Mouse (Mus musculus): ENCODE results near the gene Smim24. TPM values are rescaled to one million over a fixed set of nuclear protein-coding genes. Genes with fewer than 3 reads are reported as not detected.

Gene Smim24
- total RNA-seq, 2 experiments from 2014 or later = 1.5 to 2.3 TPM

DNA sequence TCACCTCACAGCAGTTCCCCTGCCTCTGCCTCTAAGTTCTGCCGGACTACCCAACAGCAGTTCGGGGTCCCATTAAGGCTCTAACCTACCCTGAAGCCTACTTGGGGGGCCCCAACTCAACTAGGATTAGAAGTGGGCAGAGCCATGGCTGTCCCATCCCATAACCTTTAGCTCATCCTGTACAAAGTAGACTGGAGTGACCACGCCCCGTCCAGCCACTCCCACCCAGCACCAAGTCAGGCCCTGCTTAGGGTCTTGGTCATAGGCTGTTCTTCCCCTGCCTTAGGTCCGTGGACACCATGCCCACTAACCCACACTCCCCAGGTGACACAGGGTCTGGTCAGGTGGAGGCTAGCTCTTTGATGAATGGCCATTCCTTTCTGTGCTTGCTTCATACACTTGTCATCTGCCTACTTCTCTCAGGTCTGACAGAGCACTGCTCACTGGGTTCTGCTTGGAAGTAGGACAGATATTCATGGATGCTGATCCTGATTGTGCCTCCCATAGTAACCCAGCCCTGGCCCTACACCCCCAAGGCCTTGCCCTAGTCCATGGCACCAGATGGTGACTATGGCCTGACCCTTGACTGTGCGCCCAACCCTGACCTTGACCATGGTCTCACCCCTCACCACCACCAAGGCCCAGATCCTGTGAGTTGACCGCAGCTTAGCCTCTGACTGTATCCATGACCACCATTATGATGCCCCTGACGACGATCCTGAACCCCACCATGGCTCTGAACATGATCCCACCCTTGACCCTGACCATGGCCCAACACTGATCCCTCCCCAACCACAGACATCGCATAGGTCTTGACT, 26.5 kb downstream of the Smim24 start:
- intact Hi-C loops (cut with DNase I) = no loop called here
- peak; percentile 1 for DNase-seq

DNA sequence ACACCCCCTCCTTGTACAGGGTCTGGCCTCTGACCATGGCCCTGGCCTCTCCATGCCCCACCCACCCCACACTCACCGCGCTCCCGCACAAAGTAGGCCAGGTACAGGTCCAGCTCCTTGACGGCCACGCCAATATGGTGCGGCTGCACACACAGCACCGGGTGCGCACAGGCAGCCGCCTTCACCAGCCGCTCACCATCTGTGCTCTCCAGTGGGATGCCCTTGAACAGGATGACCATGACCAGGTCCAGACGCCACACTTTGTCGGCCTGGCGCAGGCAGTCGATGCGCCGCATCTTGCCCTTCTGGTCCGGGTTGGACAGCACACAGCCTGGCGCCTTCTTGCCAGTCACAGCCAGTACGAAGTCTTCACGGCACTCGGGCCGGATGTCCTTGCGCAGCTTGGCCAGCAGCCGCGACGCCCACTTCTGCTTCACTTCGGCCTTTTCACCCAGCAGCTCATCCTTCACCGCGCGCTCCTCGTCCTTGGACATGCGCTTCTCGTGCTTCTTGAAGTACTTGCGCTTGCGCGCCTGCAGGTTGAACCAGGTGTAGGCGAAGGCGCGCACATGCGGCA, 27.4 kb downstream of the Smim24 start:
- peak; percentile 75 for DNase-seq
- intact Hi-C loops (cut with DNase I) = no loop called here

DNA sequence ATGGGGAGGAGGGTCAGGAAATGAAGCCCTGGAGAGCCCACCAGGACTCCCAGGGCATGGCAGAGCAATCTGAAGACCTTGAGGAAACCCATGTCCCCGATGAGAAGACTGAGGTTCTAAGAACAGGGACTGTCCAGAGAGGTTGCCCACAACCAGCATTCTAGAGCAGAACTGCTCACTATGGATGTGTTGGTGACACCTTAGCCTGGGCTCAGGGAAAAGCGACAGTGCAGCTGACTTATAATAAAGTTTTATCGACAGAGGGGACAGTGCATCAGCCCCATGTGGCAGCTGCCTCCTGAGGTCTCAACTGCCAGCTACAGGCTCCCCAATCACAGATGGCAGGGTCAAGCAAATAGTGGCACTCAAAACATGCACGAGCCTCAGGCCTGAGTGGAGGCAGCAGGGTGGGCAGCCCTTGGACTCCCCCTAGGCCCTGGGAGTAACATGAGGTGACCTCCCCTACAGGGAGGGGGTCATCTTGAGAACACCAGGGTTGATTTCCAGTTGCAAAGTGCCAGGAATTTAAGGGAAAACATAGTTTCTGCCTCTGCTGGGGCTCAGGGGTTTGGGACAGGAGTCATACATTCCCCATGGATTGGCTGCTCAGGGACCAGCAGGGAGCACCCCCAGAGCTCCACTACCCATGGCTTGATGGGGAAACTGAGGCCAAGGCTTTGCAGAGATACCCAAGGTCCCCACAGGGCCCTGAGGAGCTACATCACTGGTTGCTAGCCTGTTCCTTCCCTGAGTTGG, 28.4 kb downstream of the Smim24 start:
- peak; percentile 3 for DNase-seq
- intact Hi-C loops (cut with DNase I) = no loop called here

DNA sequence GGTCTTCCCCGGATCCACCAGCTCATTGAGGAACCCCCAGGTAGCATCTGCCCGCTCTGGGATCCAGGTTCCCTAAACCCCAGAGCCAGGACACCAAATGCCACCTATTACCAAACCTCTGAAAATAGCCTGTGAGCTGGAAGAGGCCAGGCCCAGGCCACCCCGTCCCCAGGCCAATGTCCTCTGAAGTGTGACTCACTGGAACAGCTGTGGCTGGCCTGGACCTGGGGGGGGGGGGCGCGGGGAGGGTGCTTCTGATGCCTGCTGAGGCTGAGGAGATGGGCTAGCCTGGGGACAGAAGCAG, 28.9 kb downstream of the Smim24 start:
- intact Hi-C loops (cut with DNase I) = no loop called here
- DNase-seq = peak; percentile 1

DNA sequence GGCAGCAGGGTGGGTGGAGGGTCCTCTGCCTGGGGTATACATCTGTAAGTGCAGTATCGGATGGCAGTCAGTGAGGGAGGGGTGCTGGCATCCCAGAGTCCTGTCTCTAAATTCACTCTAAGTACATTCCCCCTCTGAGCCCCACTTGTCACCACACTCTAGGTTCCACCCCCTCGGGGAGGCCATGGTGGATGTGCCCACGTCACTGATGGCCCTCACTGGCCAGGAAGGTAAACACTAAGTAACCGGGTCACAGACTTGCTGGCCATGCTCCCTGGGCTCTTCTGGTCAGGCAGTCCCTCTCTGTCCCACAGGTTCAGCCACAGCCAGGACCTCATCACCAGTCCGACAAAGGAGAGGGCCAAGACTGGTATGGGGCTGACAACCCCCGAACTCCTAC, 29.3 kb downstream of the Smim24 start:
- peak; percentile 3 for DNase-seq

DNA sequence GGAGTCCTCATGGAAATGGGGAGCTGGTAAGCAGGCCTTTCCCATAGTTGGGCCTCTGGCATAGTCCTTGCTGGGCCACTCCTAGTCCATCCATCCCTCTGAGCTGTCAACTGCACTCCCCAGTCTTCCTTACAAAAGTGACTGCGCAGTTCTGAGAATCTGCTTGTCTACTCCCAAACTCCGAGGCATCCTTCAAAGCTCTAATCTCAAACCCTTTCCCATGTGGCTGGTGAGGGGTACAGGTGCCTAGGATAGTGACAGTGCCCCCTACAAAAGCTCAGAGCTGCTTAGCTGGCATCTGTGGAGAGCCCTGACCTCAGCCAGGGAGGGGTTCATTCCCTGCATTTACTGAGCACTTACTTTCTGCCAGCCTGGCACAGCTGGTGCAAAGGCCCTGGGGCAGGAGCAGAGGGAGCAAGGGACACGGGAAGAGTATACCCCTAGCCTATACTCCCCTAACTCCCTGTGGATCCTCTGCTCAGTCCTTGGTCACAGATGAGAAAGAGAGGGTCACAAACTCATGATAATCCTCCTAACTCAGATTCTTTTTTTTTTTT, 29.9 kb downstream of the Smim24 start:
- intact Hi-C loops (cut with DNase I) = no loop called here
- peak; percentile 4 for DNase-seq

More for the DNA sequence above, 29.3 kb downstream of the Smim24 start:
- intact Hi-C loops (cut with DNase I) = no loop called here

DNA sequence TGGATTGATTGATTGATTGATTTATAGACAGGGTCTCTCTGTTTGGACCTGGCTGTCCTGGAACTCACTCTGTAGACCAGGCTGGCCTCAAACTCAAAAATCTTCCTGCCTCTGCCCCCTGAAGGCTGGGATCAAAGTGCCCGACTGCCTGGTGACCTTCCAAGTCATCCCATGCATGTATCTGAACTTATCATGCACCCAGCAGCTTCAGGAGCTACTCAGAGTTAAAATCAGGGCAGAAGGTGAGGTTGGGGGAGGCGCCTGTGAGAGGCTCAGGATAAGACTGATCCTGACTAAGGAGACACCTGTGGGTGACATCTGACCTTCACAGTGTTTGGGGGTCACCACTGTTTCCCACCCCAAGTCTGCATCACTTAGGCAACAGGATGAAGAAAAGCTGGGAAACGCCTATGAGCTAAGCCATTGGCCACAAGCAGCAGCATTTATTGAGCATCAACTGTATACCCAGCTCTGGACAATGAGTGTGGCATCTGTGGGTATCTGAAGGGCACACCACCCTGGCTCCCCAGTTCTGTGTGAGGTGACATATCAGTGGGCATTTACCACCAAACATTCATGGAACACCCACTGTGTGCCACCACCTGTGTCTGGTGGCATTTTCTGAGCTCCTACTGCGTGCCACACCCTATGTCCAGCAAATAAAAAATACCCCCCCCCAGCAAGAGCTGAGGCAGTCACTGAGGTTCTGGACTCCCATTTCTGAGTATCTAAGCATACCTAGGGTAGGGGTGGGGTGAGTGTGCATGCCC, 30.8 kb downstream of the Smim24 start:
- intact Hi-C loops (cut with DNase I) = no loop called here
- DNase-seq = peak; percentile 3

DNA sequence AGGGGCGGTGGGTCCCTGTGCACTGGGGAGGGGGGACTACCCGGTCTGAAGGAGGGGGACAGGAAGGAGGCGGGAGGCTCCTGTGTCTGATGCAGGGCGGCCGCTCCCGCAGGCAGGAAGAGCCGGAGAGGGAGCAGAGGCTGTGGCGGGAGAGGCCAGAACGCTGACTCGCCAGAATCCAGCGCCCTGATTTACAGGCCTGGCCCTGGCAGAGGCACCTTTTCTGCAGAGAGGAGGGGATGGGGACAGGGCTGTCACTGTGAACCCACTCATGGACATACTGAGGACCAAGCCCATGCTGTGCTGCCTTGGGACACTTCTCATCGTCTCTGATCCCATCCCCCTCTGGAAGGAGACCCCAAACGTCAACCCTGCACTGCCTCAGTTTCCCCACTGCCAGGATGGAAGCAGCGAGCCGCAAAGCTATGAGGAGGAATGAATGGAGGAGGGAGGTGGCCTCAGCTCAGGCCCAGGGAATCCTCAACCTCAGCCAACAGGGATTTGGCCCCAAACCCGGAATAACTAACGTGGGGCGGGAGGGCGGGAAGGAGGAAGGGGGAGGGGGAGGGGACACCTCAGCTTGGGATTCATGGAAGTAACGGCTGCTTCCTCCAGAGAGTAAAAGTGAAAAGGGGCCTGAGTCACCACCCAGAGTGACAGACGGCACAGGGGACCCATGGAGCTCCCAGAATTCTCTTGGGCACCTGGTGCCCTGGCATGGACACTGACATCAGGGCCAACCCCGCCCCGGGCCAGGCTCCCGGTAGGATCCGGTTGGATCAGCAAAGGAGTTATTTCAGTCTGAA, 31.6 kb downstream of the Smim24 start:
- intact Hi-C loops (cut with DNase I) = no loop called here
- peak; percentile 70 for DNase-seq

DNA sequence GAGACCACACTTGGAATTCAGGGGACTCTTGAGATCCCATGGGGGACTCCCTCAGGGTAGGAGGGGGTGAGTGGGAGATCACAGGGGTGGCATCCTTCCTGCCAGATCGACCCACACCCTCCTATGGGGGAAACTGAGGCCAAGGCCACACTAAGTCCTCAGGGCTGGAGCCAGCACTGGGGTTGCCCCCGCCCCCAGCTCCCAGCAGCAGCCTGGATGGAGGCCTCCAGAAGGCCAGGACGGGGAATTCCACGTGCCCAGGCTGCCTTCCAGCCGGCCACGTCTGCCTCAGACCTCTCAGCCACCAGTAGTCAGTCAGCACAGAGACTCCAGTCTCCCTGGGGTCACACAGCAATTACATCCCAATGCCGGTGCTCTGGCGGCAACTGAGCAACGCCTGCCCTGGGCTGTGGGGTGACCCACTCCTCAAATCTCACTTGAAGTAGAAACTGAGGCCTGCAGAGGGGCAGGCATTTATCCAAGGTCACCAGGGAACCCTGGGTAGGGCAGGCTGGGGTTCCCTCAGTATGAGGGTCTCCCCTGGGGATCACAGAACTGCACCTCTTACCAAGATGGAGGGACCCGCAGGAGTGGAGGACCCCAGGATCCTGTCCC, 32.5 kb downstream of the Smim24 start:
- intact Hi-C loops (cut with DNase I) = no loop called here
- DNase-seq = peak; percentile 58

DNA sequence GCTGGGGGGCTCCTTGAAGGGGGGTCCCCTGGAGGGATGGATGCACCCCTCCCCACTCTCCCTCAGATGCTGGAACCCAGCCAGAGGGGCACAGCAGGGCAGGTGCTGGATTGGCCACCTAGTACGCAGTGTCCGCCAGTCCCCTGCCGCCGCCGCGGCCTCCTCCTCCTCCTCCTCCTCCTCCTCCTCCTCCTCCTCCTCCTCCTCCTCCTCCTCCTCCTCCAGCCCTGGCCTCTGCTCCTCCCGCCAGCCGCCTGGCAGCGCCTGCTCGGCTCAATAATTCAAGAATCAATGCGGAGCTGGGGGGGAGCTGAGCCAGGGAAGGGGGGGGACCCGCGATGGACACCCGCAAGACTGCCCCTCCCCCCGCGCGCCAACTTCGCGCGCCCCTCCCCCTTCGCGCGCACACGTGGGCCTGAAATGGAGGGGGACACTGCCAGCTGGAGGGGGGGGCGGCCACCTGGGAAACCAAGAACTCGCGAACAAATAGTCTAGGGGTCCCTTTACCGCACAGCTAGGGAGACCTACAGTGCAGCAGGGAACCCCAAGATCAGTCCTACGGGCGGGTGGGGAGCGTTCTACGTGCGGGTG, 33.3 kb downstream of the Smim24 start:
- intact Hi-C loops (cut with DNase I) = no loop called here
- DNase-seq = peak; percentile 61

DNA sequence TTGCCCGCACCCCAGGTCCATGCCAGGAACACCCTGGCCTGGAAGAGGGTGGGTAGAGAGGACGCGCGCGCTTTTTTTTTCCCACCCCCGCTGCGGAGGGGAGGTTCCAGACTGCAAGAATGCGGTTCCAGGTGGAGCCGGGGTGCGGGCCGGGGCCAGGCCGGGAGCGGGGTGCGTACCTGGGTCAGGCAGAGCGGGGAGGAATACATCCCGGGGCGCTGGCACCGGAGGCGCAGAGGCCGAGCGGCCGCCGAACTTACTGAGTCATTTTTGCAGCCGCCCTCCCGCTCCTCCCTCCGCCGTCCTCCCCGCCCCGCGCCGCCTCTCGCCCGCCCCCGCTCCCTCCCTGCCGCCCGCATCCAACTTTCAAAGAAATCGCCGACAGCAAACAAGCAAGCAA, 34.0 kb downstream of the Smim24 start:
- peak; percentile 56 for DNase-seq
- intact Hi-C loops (cut with DNase I) = no loop called here

DNA sequence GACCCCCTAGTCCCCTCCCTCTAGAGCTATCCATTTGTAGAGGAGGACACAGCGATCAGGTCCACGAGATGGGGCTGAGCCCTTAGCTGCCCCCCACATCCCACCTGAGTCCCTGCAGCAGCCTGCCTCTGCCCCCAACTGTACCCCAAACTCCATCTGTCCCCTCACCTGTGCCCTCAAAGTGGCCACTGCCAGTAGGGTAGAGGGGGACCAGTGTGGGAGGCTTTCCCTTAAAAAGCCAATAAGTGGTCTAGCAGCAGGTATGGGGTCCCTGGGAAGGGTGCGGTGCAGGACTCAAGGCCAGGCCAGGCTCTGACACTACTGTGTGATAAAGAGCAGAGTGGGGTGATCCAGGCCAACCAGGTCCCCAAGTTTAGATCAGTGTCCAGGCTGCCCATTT, 34.5 kb downstream of the Smim24 start:
- no peak for DNase-seq
- intact Hi-C loops (cut with DNase I) = no loop called here

DNA sequence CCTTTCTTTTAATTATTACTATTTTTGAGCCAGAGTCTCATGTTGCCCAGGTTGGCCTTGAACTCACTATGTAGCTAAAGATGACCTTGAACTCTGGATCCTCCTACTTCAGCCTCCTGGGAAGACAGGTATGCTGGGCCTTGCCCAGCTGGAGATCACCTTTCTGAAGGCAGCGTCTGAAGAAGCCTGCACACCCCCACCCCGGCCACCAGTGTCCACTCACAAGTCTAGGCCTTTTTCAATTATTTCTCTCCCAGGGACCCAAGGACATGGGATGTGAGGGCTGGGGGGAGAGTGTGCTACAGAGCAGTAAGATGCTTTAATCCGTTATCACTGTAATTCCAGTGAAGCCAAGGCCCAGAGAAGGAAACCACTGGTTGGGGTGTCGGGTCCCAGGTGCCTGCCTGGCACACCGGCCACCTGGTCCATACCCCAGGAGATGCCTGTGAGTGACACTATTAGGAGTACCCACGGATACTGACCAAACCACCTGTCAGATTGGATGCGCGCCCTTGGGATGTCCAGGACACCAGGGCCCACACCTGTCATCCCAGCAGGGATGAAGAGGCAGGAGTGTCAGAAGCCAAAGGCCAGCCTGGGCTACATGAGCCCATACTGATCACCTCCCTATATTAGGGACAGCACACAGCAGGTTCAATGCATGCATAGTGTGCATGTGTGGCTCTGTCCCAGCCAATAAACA, 35.1 kb downstream of the Smim24 start:
- DNase-seq = peak; percentile 23
- intact Hi-C loops (cut with DNase I) = no loop called here

DNA sequence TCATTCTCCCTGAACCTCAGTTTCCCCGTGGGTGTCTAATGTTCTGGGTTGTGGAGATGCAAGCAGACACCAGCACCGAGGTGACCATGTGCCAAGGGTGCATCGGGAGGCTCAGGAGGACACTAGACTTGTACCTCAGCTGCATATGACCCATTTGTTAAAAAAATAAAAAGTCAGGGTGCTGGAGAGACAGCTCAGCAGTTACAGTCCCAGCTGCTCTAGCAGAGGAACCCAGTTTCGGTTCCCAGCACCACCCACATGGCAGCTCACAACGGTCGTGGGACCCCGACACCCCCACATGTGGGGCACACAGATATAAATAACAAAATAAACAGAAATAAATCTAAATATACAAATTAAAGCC, 35.6 kb downstream of the Smim24 start:
- intact Hi-C loops (cut with DNase I) = no loop called here
- DNase-seq = peak; percentile 1

DNA sequence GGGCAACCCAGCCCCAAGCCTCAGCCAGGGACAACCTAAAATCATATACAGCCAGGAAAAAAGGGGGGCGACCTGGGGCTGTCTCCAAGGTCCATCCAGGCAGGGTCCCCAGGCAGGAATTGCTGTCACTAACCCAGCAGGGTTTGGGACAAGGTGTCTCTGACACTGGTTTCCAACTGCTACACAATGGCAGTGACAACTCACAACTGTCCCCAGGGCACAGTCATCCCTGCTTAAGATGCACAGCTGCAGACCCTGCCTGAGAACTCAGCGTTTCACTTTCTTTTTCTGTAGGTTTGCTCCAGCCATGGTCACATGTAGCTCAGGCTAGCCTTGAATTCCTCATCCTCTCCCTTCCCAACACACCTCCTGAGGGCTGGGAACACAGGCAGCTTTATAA, 36.2 kb downstream of the Smim24 start:
- peak; percentile 1 for DNase-seq
- intact Hi-C loops (cut with DNase I) = no loop called here

DNA sequence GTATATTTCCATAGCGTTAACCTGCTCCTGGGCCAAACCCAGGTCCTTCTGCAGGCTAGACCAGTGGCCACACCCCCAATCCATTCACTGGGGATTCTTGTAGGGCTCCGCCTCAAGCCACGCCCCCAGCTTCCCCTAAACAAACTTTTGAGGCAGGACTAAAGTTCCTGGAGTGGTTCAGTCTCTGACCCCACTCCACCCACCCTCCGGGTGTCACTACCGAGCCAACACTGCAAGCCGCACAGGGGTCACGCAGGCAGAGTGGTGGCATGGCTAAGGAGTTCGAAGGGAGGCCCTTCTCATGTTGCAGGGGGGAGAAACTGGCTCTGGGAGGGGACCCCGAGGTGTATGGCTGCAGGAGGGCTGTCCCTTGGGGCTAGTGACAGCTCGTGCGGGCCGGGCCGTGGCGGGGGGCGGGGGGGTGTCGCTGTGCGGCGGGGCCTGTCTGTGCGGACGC, 36.8 kb downstream of the Smim24 start:
- intact Hi-C loops (cut with DNase I) = no loop called here

DNA sequence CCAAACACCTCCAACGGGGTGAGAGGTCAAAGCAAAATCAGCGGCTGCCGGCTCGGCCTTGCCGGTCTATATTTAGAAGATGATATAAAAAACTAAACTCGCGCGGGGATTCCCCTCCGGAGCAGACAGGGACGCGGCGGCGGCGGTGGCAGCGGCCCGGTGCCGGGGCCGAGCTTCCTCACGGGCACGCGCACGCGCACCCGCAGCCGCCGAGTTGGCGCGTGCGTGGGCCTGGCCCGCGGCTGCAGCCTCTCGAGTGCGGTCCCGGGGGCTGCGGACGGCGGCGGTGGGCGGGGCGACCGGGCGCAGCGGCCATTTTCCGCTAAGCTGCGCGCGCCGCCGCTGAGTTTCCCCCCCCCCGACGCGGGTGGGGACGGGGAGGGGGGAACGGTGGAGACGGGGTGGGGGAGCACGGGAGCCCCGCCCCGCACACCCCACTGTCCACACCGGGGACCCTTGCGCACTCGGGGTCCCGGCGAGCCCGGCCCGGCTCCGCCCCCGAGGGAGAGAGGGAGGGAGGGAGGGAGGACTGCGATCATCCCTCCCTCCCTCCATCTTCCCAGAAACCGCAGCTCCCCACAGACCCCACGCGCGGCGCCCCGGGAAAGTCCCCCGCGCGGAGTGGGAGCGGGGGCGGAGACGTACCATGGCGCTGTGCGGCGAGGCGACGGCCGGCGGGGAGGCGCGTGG, 37.4 kb downstream of the Smim24 start:
- peak; percentile 86 for DNase-seq
- intact Hi-C loops (cut with DNase I) = no loop called here

More for the DNA sequence above, 36.8 kb downstream of the Smim24 start:
- DNase-seq = peak; percentile 71

All from left cerebral cortex, postnatal 4 days (tissue).